11 mouse cellular contexts compared by ENCODE assay signal in the genomic region with DNA sequence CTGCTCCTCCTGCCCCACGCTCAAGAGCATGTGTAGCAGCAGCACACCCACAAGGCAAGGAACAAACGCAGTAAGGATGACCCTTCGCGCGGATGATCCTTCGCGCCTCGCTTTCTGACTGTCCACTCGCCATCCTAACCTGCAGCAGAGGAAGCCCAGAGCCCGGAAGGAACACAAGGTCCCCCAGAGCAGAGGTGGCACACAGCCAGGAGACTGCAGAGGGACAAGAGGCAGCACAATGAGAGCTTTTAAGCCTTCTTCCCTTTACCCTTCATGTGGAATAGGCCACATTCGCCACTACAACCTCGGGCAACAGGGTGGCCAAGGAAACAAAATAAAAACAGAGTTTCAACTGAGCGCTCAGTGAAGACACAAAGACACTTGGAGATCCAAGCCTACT. TPM values are rescaled to one million over a fixed set of nuclear protein-coding genes. Genes with fewer than 3 reads are reported as not detected.
DNase-seq lines count a peak whose midpoint lies in the region; ATAC-seq and TF ChIP-seq lines count a peak whose summit lies in the region.
"Had no signal": no experiment of that assay in that cellular context is flagged by ENCODE, and none has a peak within 500 bp of the region (broad histone marks: within the 10 kb centered on the region; RNA-seq: fewer than 3 reads in every experiment).

No protein-coding gene starts in this region.

- TF ChIP-seq POLR2A in cerebellum, adult 2 months (IDR thresholded peaks at IDR 0.05; ENCODE audit: borderline replicate concordance, insufficient read depth, low read length), result no peak

- no peaks in the 10 kb centered on the region for H3K4me1 ChIP-seq in heart, embryonic 11.5 days (ENCODE audit: control insufficient read depth, insufficient read depth, low read length)
- H3K4me1 ChIP-seq in megakaryocyte, embryonic 14.5 days, result peaks cover 53% of the 10 kb centered on the region
- H3K4me1 ChIP-seq in cerebellum, adult 2 months (ENCODE audit: control insufficient read depth, insufficient read depth, low read length), result peaks cover 6% of the 10 kb centered on the region; the same call in 1 of the 2 replicates

- DNase-seq in heart, postnatal 10 days, result peak; percentile 23 to 28
- peak; percentile 48 to 51 for DNase-seq in cerebellum, adult 2 months
- DNase-seq in cerebellum, postnatal 25 days, result peak; percentile 46 to 67
- DNase-seq in lung, postnatal 25 days (ENCODE audit: low spot score), result no peak

- no peak for ATAC-seq in heart, embryonic 11.5 days (replicated peaks; ENCODE audit: insufficient number of reproducible peaks, low FRiP score, low TSS enrichment)
- ATAC-seq in megakaryocyte, adult 5-6 weeks (ENCODE audit: poor library complexity, severe bottlenecking), result no peak
- no peak for ATAC-seq in monocyte, adult 5-6 weeks (replicated peaks; ENCODE audit: insufficient number of reproducible peaks, low FRiP score, low TSS enrichment, poor library complexity, severe bottlenecking)
- ATAC-seq: forebrain, embryonic 14.5 days had no signal

- H3K9ac ChIP-seq in heart, embryonic 11.5 days (ENCODE audit: low read depth, low read length), result no peak overlapping the region
- H3K9ac ChIP-seq: hindbrain, embryonic 14.5 days had no signal

- no peaks in the 10 kb centered on the region for H3K9me3 ChIP-seq in heart, embryonic 11.5 days (replicated peaks; ENCODE audit: control insufficient read depth, low read length)
- H3K9me3 ChIP-seq in megakaryocyte, embryonic 14.5 days, result no peaks in the 10 kb centered on the region

- TF ChIP-seq CTCF in cerebellum, adult 2 months (IDR thresholded peaks at IDR 0.05; ENCODE audit: borderline replicate concordance, insufficient read depth, low read depth, low read length), result no peak

- H3K36me3 ChIP-seq in heart, embryonic 11.5 days (ENCODE audit: control insufficient read depth, insufficient read depth, low read length), result peaks cover 4% of the 10 kb centered on the region
- H3K36me3 ChIP-seq in megakaryocyte, embryonic 14.5 days (replicated peaks; ENCODE audit: low read length), result peaks cover 62% of the 10 kb centered on the region

- H3K4me3 ChIP-seq in heart, embryonic 11.5 days (ENCODE audit: low read depth, low read length), result no peak overlapping the region
- H3K4me3 ChIP-seq in megakaryocyte, embryonic 14.5 days (replicated peaks), result peak overlapping the region; percentile 11
- no peak overlapping the region for H3K4me3 ChIP-seq in cerebellum, adult 2 months (replicated peaks; ENCODE audit: insufficient read depth, low read depth, low read length)

- WGBS in heart, embryonic 11.5 days (ENCODE audit: insufficient replicate concordance), result 86% methylated on average over 13 of the region's 13 CpGs
- 64% methylated on average over 13 of the region's 13 CpGs for WGBS in cerebellum, adult 2 months

- no peaks in the 10 kb centered on the region for H3K27me3 ChIP-seq in heart, embryonic 11.5 days (ENCODE audit: control insufficient read depth, insufficient read depth, low read length)
- H3K27me3 ChIP-seq in megakaryocyte, embryonic 14.5 days (replicated peaks), result no peaks in the 10 kb centered on the region
- H3K27me3 ChIP-seq in cerebellum, adult 2 months (ENCODE audit: control insufficient read depth, insufficient read depth, low read length), result no peaks in the 10 kb centered on the region

- intact Hi-C loops in heart, postnatal 10 days (cut with DNase I), result no loop called here

- no peak overlapping the region for H3K27ac ChIP-seq in heart, embryonic 11.5 days (ENCODE audit: low read depth, low read length)
- H3K27ac ChIP-seq in cerebellum, adult 2 months (ENCODE audit: insufficient read depth, low read length), result no peak overlapping the region
- H3K27ac ChIP-seq: hindbrain, embryonic 14.5 days had no signal

- H3K4me2 ChIP-seq in heart, embryonic 11.5 days, result no peak overlapping the region
- H3K4me2 ChIP-seq: hindbrain, embryonic 14.5 days; liver, embryonic 11.5 days had no signal

RNA-seq across cellular contexts. Expression of a gene that starts 8.9 kb away (rescaled TPM):
- total RNA-seq in heart, postnatal 10 days (2021), result 10 to 100 TPM; 24.9 to 26.8 TPM
- 42.3 and 53.0 TPM in 2 replicates for polyA plus RNA-seq in heart, embryonic 11.5 days (2014; fragmentation: Nextera tagmentation; extraction: Ambion mirVana)
- polyA plus RNA-seq in megakaryocyte, embryonic 14.5 days (2012; ENCODE audit: insufficient read depth, low replicate concordance), result 3.0 and 3.5 TPM in 2 replicates
- total RNA-seq in megakaryocyte, adult 5-6 weeks (2015), result 72.1 and 75.6 TPM in 2 replicates
- total RNA-seq in megakaryocyte, adult 5-6 weeks (2017), result 43.2 and 80.7 TPM in 2 replicates
- polyA plus RNA-seq in cerebellum, adult 2 months (2012; rRNA removed), result 24.9 and 25.8 TPM in 2 replicates
- 23.6 to 39.2 TPM (median 28.2 TPM) in 3 replicates for total RNA-seq in monocyte, adult 5-6 weeks (2017)

RNA-seq across cellular contexts. Expression of a gene that starts 19.9 kb away (rescaled TPM):
- total RNA-seq in heart, postnatal 10 days (2021), result 100 to 1,000 TPM; 119 to 121 TPM
- polyA plus RNA-seq in heart, embryonic 11.5 days (2014; fragmentation: Nextera tagmentation; extraction: Ambion mirVana), result 142 and 148 TPM in 2 replicates
- 3.3 TPM in 1 of 2 replicates, not detected in the other for polyA plus RNA-seq in megakaryocyte, embryonic 14.5 days (2012; ENCODE audit: insufficient read depth, low replicate concordance)
- total RNA-seq in megakaryocyte, adult 5-6 weeks (2015), result 120 and 126 TPM in 2 replicates
- total RNA-seq in megakaryocyte, adult 5-6 weeks (2017), result 140 and 144 TPM in 2 replicates
- polyA plus RNA-seq in cerebellum, adult 2 months (2012; rRNA removed), result 115 and 116 TPM in 2 replicates
- total RNA-seq in monocyte, adult 5-6 weeks (2017), result 158 to 185 TPM (median 171 TPM) in 3 replicates

RNA-seq across cellular contexts. Expression of a gene that starts 41.2 kb away (rescaled TPM):
- total RNA-seq in heart, postnatal 10 days (2021), result 10 to 100 TPM; 37.3 to 51.1 TPM
- polyA plus RNA-seq in heart, embryonic 11.5 days (2014; fragmentation: Nextera tagmentation; extraction: Ambion mirVana), result 44.3 and 52.1 TPM in 2 replicates
- polyA plus RNA-seq in megakaryocyte, embryonic 14.5 days (2012; ENCODE audit: insufficient read depth, low replicate concordance), result 46.9 and 201 TPM in 2 replicates
- 22.0 and 23.7 TPM in 2 replicates for total RNA-seq in megakaryocyte, adult 5-6 weeks (2015)
- total RNA-seq in megakaryocyte, adult 5-6 weeks (2017), result 13.1 and 14.1 TPM in 2 replicates
- 14.7 and 17.2 TPM in 2 replicates for polyA plus RNA-seq in cerebellum, adult 2 months (2012; rRNA removed)
- total RNA-seq in monocyte, adult 5-6 weeks (2017), result 20.1 to 36.2 TPM (median 31.5 TPM) in 3 replicates
